Mouse (Mus musculus) neural tube, embryonic 11.5 days (tissue): ENCODE results near the gene Tmem136. TPM values are rescaled to one million over a fixed set of nuclear protein-coding genes. Genes with fewer than 3 reads are reported as not detected.

ENCODE experiments used
- polyA plus RNA-seq: library from polyadenylated mRNA; unstranded; fragments of >200 nt; fragmentation: Nextera tagmentation; extraction: Ambion mirVana; gene quantifications from 2 replicates; pipeline ENCODE4 v1.2.1, GENCODE M21; 2014

Tmem136 gene
- polyA plus RNA-seq, 1 experiment from 2014 or later, result 16.2 TPM

Other genes starting within 250 kb of the Tmem136 start
- 1.4 and 2.5 TPM in 2 replicates for gene Grik4, start 172.1 kb downstream of the Tmem136 start, polyA plus RNA-seq
- gene Arhgef12, start 9.3 kb downstream of the Tmem136 start, polyA plus RNA-seq, result 10.3 and 12.3 TPM in 2 replicates
- gene Pou2f3, start 93.8 kb upstream of the Tmem136 start, polyA plus RNA-seq, result not detected in 2 replicates
- 67.3 and 67.9 TPM in 2 replicates for gene Oaf, start 123.3 kb upstream of the Tmem136 start, polyA plus RNA-seq
- 2.4 and 2.7 TPM in 2 replicates for gene Trim29, start 194.3 kb upstream of the Tmem136 start, polyA plus RNA-seq